Mouse (Mus musculus): ENCODE results near the gene Hoxa5. TPM values are rescaled to one million over a fixed set of nuclear protein-coding genes. Genes with fewer than 3 reads are reported as not detected.

Gene Hoxa5
- polyA plus RNA-seq, 1 experiment from 2014 or later = 14.8 TPM

GRCm38 (mm10) chr6:52245757-52246142 lies 41.4 kb upstream of the Hoxa5 start, which contains the start of gene Hoxa11:
Gene Hoxa11, minus strand, starts transcription at chr6:52245810.
- Histone ChIP-seq H3K9me3 (ENCODE audit: control insufficient read depth) (no peaks in the 10 kb centered on the region), H3K4me2 (replicated peaks; ENCODE audit: low read depth) (peak within 1 kb of the TSS; percentile 40), H3K27me3 (replicated peaks; ENCODE audit: control insufficient read depth, insufficient read depth, low read length) (peaks cover 98% of the 10 kb centered on the region), H3K9ac (ENCODE audit: low read depth, low read length) (peak within 1 kb of the TSS; percentile 13; the same call in 1 of the 2 replicates), H3K4me3 (ENCODE audit: low read depth, low read length) (peak within 1 kb of the TSS; percentile 30), H3K36me3 (ENCODE audit: control insufficient read depth, insufficient read depth) (no peaks in the 10 kb centered on the region; the same call in 1 of the 2 replicates), H3K4me1 (replicated peaks; ENCODE audit: control insufficient read depth, insufficient read depth, low read length) (no peaks in the 10 kb centered on the region), H3K27ac (ENCODE audit: low read depth, low read length) (no peak within 1 kb of the TSS)
- WGBS = under 1% methylated on average over 20 of the region's 20 CpGs
- TF ChIP-seq CTCF (IDR thresholded peaks at IDR 0.05; ENCODE audit: low read depth) = no peak
- ATAC-seq = no peak

GRCm38 (mm10) chr6:52245040-52245756 lies 40.8 kb upstream of the Hoxa5 start:
- Histone ChIP-seq H3K27me3 (replicated peaks; ENCODE audit: control insufficient read depth, insufficient read depth, low read length) (peaks cover 100% of the 10 kb centered on the region), H3K27ac (ENCODE audit: low read depth, low read length) (no peak overlapping the region), H3K9ac (ENCODE audit: low read depth, low read length) (peak overlapping the region; percentile 8; the same call in 1 of the 2 replicates), H3K4me2 (replicated peaks; ENCODE audit: low read depth) (peak overlapping the region; percentile 40), H3K36me3 (ENCODE audit: control insufficient read depth, insufficient read depth) (no peaks in the 10 kb centered on the region; the same call in 1 of the 2 replicates), H3K4me3 (ENCODE audit: low read depth, low read length) (peak overlapping the region; percentile 30), H3K9me3 (ENCODE audit: control insufficient read depth) (no peaks in the 10 kb centered on the region), H3K4me1 (replicated peaks; ENCODE audit: control insufficient read depth, insufficient read depth, low read length) (no peaks in the 10 kb centered on the region)
- no peak for ATAC-seq
- TF ChIP-seq CTCF (IDR thresholded peaks at IDR 0.05; ENCODE audit: low read depth) = no peak
- WGBS = under 1% methylated on average over 71 of the region's 71 CpGs

- no peaks in the 10 kb centered on the region for H3K9me3 ChIP-seq (ENCODE audit: control insufficient read depth)
- H3K4me1 ChIP-seq (replicated peaks; ENCODE audit: control insufficient read depth, insufficient read depth, low read length) = no peaks in the 10 kb centered on the region
- no peak overlapping the region for H3K27ac ChIP-seq (ENCODE audit: low read depth, low read length)
- peak overlapping the region; percentile 30 for H3K4me3 ChIP-seq (ENCODE audit: low read depth, low read length)
- H3K36me3 ChIP-seq (ENCODE audit: control insufficient read depth, insufficient read depth) = no peaks in the 10 kb centered on the region; the same call in 1 of the 2 replicates
- peak overlapping the region; percentile 40 for H3K4me2 ChIP-seq (replicated peaks; ENCODE audit: low read depth)
- WGBS = 3% methylated on average over 23 of the region's 23 CpGs
- peak overlapping the region; percentile 8; the same call in 1 of the 2 replicates for H3K9ac ChIP-seq (ENCODE audit: low read depth, low read length)
- peaks cover 100% of the 10 kb centered on the region for H3K27me3 ChIP-seq (replicated peaks; ENCODE audit: control insufficient read depth, insufficient read depth, low read length)
- no peak for ATAC-seq
- TF ChIP-seq CTCF (IDR thresholded peaks at IDR 0.05; ENCODE audit: low read depth) = no peak
Observed at GRCm38 (mm10) chr6:52244471-52245039, 40.2 kb upstream of the Hoxa5 start.

GRCm38 (mm10) chr6:52243681-52244121 lies 39.3 kb upstream of the Hoxa5 start:
- Histone ChIP-seq H3K4me3 (ENCODE audit: low read depth, low read length) (peak overlapping the region; percentile 30; the same call in 1 of the 2 replicates), H3K27me3 (replicated peaks; ENCODE audit: control insufficient read depth, insufficient read depth, low read length) (peaks cover 100% of the 10 kb centered on the region), H3K27ac (ENCODE audit: low read depth, low read length) (no peak overlapping the region)

GRCm38 (mm10) chr6:52242801-52243332 lies 38.5 kb upstream of the Hoxa5 start:
- TF ChIP-seq CTCF (IDR thresholded peaks at IDR 0.05; ENCODE audit: low read depth) = no peak
- H3K27me3 ChIP-seq (replicated peaks; ENCODE audit: control insufficient read depth, insufficient read depth, low read length) = peaks cover 100% of the 10 kb centered on the region
- no peaks in the 10 kb centered on the region for H3K9me3 ChIP-seq (ENCODE audit: control insufficient read depth)
- no peak overlapping the region for H3K4me3 ChIP-seq (ENCODE audit: low read depth, low read length)
- WGBS = 8% methylated on average over 4 of the region's 4 CpGs
- no peak for ATAC-seq
- H3K4me1 ChIP-seq (replicated peaks; ENCODE audit: control insufficient read depth, insufficient read depth, low read length) = no peaks in the 10 kb centered on the region
- H3K4me2 ChIP-seq (replicated peaks; ENCODE audit: low read depth) = no peak overlapping the region
- H3K9ac ChIP-seq (ENCODE audit: low read depth, low read length) = no peak overlapping the region
- H3K36me3 ChIP-seq (ENCODE audit: control insufficient read depth, insufficient read depth) = no peaks in the 10 kb centered on the region; the same call in 1 of the 2 replicates
- no peak overlapping the region for H3K27ac ChIP-seq (ENCODE audit: low read depth, low read length)

More at GRCm38 (mm10) chr6:52243681-52244121, 39.3 kb upstream of the Hoxa5 start:
- Histone ChIP-seq H3K4me2 (replicated peaks; ENCODE audit: low read depth) (peak overlapping the region; percentile 37), H3K4me1 (replicated peaks; ENCODE audit: control insufficient read depth, insufficient read depth, low read length) (no peaks in the 10 kb centered on the region), H3K9me3 (ENCODE audit: control insufficient read depth) (no peaks in the 10 kb centered on the region), H3K36me3 (ENCODE audit: control insufficient read depth, insufficient read depth) (no peaks in the 10 kb centered on the region; the same call in 1 of the 2 replicates), H3K9ac (ENCODE audit: low read depth, low read length) (no peak overlapping the region)
- TF ChIP-seq CTCF (IDR thresholded peaks at IDR 0.05; ENCODE audit: low read depth) = no peak
- WGBS = 0% methylated on average over 12 of the region's 12 CpGs
- ATAC-seq = no peak

- H3K27me3 ChIP-seq (replicated peaks; ENCODE audit: control insufficient read depth, insufficient read depth, low read length) = peaks cover 100% of the 10 kb centered on the region
- H3K36me3 ChIP-seq (ENCODE audit: control insufficient read depth, insufficient read depth) = no peaks in the 10 kb centered on the region; the same call in 1 of the 2 replicates
- H3K9me3 ChIP-seq (ENCODE audit: control insufficient read depth) = no peaks in the 10 kb centered on the region
- H3K4me1 ChIP-seq (replicated peaks; ENCODE audit: control insufficient read depth, insufficient read depth, low read length) = no peaks in the 10 kb centered on the region
- no peak for ATAC-seq
- WGBS = 4% methylated on average over 9 of the region's 9 CpGs
- no peak overlapping the region for H3K9ac ChIP-seq (ENCODE audit: low read depth, low read length)
- TF ChIP-seq CTCF (IDR thresholded peaks at IDR 0.05; ENCODE audit: low read depth) = no peak
- H3K27ac ChIP-seq (ENCODE audit: low read depth, low read length) = no peak overlapping the region
- H3K4me2 ChIP-seq (replicated peaks; ENCODE audit: low read depth) = no peak overlapping the region
- no peak overlapping the region for H3K4me3 ChIP-seq (ENCODE audit: low read depth, low read length)
Observed at GRCm38 (mm10) chr6:52241001-52241621, 36.7 kb upstream of the Hoxa5 start.

Measured in intestine, postnatal 0 days (tissue).